Mouse (Mus musculus): ENCODE measurements around the gene Borcs7.

GRCm38 (mm10) chr19:46648565-46648964 is 41.1 kb upstream of the Borcs7 start:
- no peak for TF ChIP-seq MAX (IDR thresholded peaks at IDR 0.05)
- TF ChIP-seq CTCF (IDR thresholded peaks at IDR 0.05; ENCODE audit: control insufficient read depth, insufficient read depth, insufficient read length): no peak
- no peak for TF ChIP-seq USF1 (IDR thresholded peaks at IDR 0.05; ENCODE audit: low read depth)
- TF ChIP-seq MYOG (IDR thresholded peaks at IDR 0.05; ENCODE audit: control insufficient read depth, extremely low read depth, insufficient read length): no peak
- TF ChIP-seq MYOD1 (IDR thresholded peaks at IDR 0.05; ENCODE audit: control insufficient read depth, insufficient read length, low read depth): no peak
- TF ChIP-seq CEBPB (IDR thresholded peaks at IDR 0.05; ENCODE audit: low read depth): no peak

Data from C2C12 (cell line).